Mouse (Mus musculus): ENCODE results near the gene Sumo1.

Gene Sumo1

GRCm38 (mm10) chr1:59550227-59550626 lies 120.4 kb downstream of the Sumo1 start:
- DNase-seq (ENCODE audit: low read depth, low spot score), result no peak

- no peak for DNase-seq (ENCODE audit: low read depth, low spot score)
Measured at GRCm38 (mm10) chr1:59549036-59549675, 121.5 kb downstream of the Sumo1 start.

GRCm38 (mm10) chr1:59548486-59548885 lies 122.1 kb downstream of the Sumo1 start:
- no peak for DNase-seq (ENCODE audit: low read depth, low spot score)

GRCm38 (mm10) chr1:59543911-59544310 lies 126.7 kb downstream of the Sumo1 start:
- no peak for DNase-seq (ENCODE audit: low read depth, low spot score)

GRCm38 (mm10) chr1:59542231-59542630 lies 128.4 kb downstream of the Sumo1 start:
- DNase-seq (ENCODE audit: low read depth, low spot score), result no peak

GRCm38 (mm10) chr1:59541271-59542020 lies 129.2 kb downstream of the Sumo1 start:
- no peak for DNase-seq (ENCODE audit: low read depth, low spot score)

- DNase-seq (ENCODE audit: low read depth, low spot score), result no peak
Measured at GRCm38 (mm10) chr1:59540537-59541148, 130.0 kb downstream of the Sumo1 start.

GRCm38 (mm10) chr1:59538381-59538780 lies 132.3 kb downstream of the Sumo1 start:
- DNase-seq (ENCODE audit: low read depth, low spot score), result no peak
